Mouse (Mus musculus) embryonic facial prominence, embryonic 13.5 days (tissue): ENCODE data around the gene Tjp2. TPM values are rescaled to one million over a fixed set of nuclear protein-coding genes. Genes with fewer than 3 reads are reported as not detected.
A peak's percentile ranks its signal among the peaks of the same experiment; 100 is the strongest.

ENCODE experiments used
- ATAC-seq: fragments of 200-750 bp; cut with Nextera tagmentation; 2 replicates; pipeline ENCODE4 v1.8.0; 2017; ENCODE audit warnings: low read depth; ENCODE audit not compliant: insufficient number of reproducible peaks, insufficient read depth, low FRiP score, low TSS enrichment
- H3K27ac ChIP-seq: fragments of 300-500 bp; sonication (generic); 2 replicates; pipeline ENCODE4 v1.5.1; 2015; ENCODE audit warnings: moderate library complexity, mild to moderate bottlenecking, inconsistent platforms
- H3K27me3 ChIP-seq: fragments of 300-500 bp; sonication (generic); 2 replicates; pipeline ENCODE4 v1.6.1; 2015; ENCODE audit warnings: mild to moderate bottlenecking, inconsistent platforms
- H3K36me3 ChIP-seq: fragments of 300-500 bp; sonication (generic); 2 replicates; pipeline ENCODE4 v1.6.1; 2015; ENCODE audit warnings: mild to moderate bottlenecking, inconsistent platforms
- H3K4me1 ChIP-seq: fragments of 300-500 bp; sonication (generic); 2 replicates; pipeline ENCODE4 v1.6.1; 2015; ENCODE audit warnings: inconsistent platforms
- H3K4me2 ChIP-seq: fragments of 300-500 bp; sonication (generic); 2 replicates; pipeline ENCODE4 v1.6.1; 2015; ENCODE audit warnings: moderate library complexity, mild to moderate bottlenecking, inconsistent platforms
- H3K4me3 ChIP-seq: fragments of 300-500 bp; sonication (generic); 2 replicates; pipeline ENCODE4 v1.5.1; 2015; ENCODE audit warnings: mild to moderate bottlenecking, inconsistent platforms
- H3K9ac ChIP-seq: fragments of 300-500 bp; sonication (generic); 2 replicates; pipeline ENCODE4 v1.6.1; 2015; ENCODE audit warnings: mild to moderate bottlenecking, inconsistent platforms
- H3K9me3 ChIP-seq: fragments of 300-500 bp; sonication (generic); 2 replicates; pipeline ENCODE4 v1.6.1; 2016; ENCODE audit warnings: inconsistent platforms
- WGBS: fragments of 180-500 bp; shearing (Covaris S2); methylation state at CpG from one replicate; pipeline ENCODE4 v1.1.7; 2015; ENCODE audit warnings: mixed read lengths; 5-methylcytosine and 5-hydroxymethylcytosine counted together
- polyA plus RNA-seq: library from polyadenylated mRNA; unstranded; fragments of >200 nt; fragmentation: Nextera tagmentation; extraction: Ambion mirVana; gene quantifications from 2 replicates; pipeline ENCODE4 v1.2.1, GENCODE M21; 2015

Tjp2 gene
- 16.5 and 17.5 TPM in 2 replicates for polyA plus RNA-seq

- H3K36me3 ChIP-seq, result no peaks in the 10 kb centered on the region
- peaks cover 48% of the 10 kb centered on the region for H3K27me3 ChIP-seq
- under 1% methylated on average over 59 of the region's 59 CpGs for WGBS
- no peaks in the 10 kb centered on the region for H3K9me3 ChIP-seq
- peaks cover 20% of the 10 kb centered on the region for H3K4me1 ChIP-seq
- H3K4me3 ChIP-seq, result peak within 1 kb of the TSS; percentile 51
- H3K4me2 ChIP-seq, result peak within 1 kb of the TSS; percentile 83
- H3K27ac ChIP-seq, result peak within 1 kb of the TSS; percentile 41
- ATAC-seq, result peak; percentile 33; the same call in 1 of the 2 replicates
- H3K9ac ChIP-seq, result peak within 1 kb of the TSS; percentile 69
Measured at GRCm38 (mm10) chr19:24224500-24225304, at the start of gene Tjp2. TSS of gene Tjp2 (minus strand) at chr19:24225030.

GRCm38 (mm10) chr19:24274281-24274680 lies 49.5 kb upstream of the Tjp2 start:
- Histone ChIP-seq H3K4me2 (no peak overlapping the region), H3K9ac (no peak overlapping the region), H3K4me1 (peaks cover 13% of the 10 kb centered on the region), H3K27ac (no peak overlapping the region), H3K4me3 (no peak overlapping the region), H3K36me3 (peaks cover 15% of the 10 kb centered on the region; the same call in 1 of the 2 replicates), H3K9me3 (no peaks in the 10 kb centered on the region), H3K27me3 (no peaks in the 10 kb centered on the region)
- ATAC-seq, result no peak
- 88% methylated on average over 3 of the region's 3 CpGs for WGBS

- H3K4me2 ChIP-seq, result peak overlapping the region; percentile 42
- no peaks in the 10 kb centered on the region for H3K9me3 ChIP-seq
- H3K27ac ChIP-seq, result no peak overlapping the region
- peaks cover 12% of the 10 kb centered on the region; the same call in 1 of the 2 replicates for H3K4me1 ChIP-seq
- peak; percentile 73 for ATAC-seq
- 38% methylated on average over 16 of the region's 16 CpGs for WGBS
- H3K4me3 ChIP-seq, result 0 out of 2 replicates have a peak overlapping the region, but pooled peaks have one; percentile 8
- H3K27me3 ChIP-seq, result no peaks in the 10 kb centered on the region
- H3K9ac ChIP-seq, result peak overlapping the region; percentile 51; the same call in 1 of the 2 replicates
- peaks cover 19% of the 10 kb centered on the region for H3K36me3 ChIP-seq
Measured at GRCm38 (mm10) chr19:24271746-24272426, 47.1 kb upstream of the Tjp2 start.

- Histone ChIP-seq H3K27me3 (no peaks in the 10 kb centered on the region), H3K4me2 (peak overlapping the region; percentile 42), H3K4me1 (peaks cover 12% of the 10 kb centered on the region; the same call in 1 of the 2 replicates), H3K9ac (0 out of 2 replicates have a peak overlapping the region, but pooled peaks have one; percentile 32), H3K9me3 (no peaks in the 10 kb centered on the region), H3K27ac (no peak overlapping the region), H3K36me3 (peaks cover 24% of the 10 kb centered on the region), H3K4me3 (0 out of 2 replicates have a peak overlapping the region, but pooled peaks have one; percentile 8)
- peak; percentile 22; the same call in 1 of the 2 replicates for ATAC-seq
- WGBS, result 51% methylated on average over 7 of the region's 7 CpGs
Measured at GRCm38 (mm10) chr19:24271326-24271725, 46.5 kb upstream of the Tjp2 start.

GRCm38 (mm10) chr19:24268531-24268930 lies 43.7 kb upstream of the Tjp2 start:
- no peaks in the 10 kb centered on the region for H3K9me3 ChIP-seq
- H3K4me1 ChIP-seq, result peaks cover 12% of the 10 kb centered on the region; the same call in 1 of the 2 replicates
- 66% methylated on average over 4 of the region's 4 CpGs for WGBS
- peaks cover 39% of the 10 kb centered on the region for H3K36me3 ChIP-seq
- H3K27me3 ChIP-seq, result no peaks in the 10 kb centered on the region
- H3K4me3 ChIP-seq, result no peak overlapping the region
- H3K9ac ChIP-seq, result no peak overlapping the region
- no peak overlapping the region for H3K4me2 ChIP-seq
- no peak for ATAC-seq
- H3K27ac ChIP-seq, result no peak overlapping the region

- Histone ChIP-seq H3K4me3 (no peak overlapping the region), H3K4me2 (no peak overlapping the region), H3K27me3 (no peaks in the 10 kb centered on the region), H3K9ac (no peak overlapping the region), H3K9me3 (no peaks in the 10 kb centered on the region), H3K36me3 (peaks cover 48% of the 10 kb centered on the region), H3K27ac (no peak overlapping the region), H3K4me1 (peaks cover 7% of the 10 kb centered on the region)
- ATAC-seq, result no peak
- 86% methylated on average over 7 of the region's 7 CpGs for WGBS
Measured at GRCm38 (mm10) chr19:24266046-24266830, 41.4 kb upstream of the Tjp2 start.

- no peak overlapping the region for H3K4me3 ChIP-seq
- ATAC-seq, result no peak
- peaks cover 5% of the 10 kb centered on the region; the same call in 1 of the 2 replicates for H3K4me1 ChIP-seq
- 44% methylated on average over 7 of the region's 7 CpGs for WGBS
- no peak overlapping the region for H3K4me2 ChIP-seq
- H3K9me3 ChIP-seq, result no peaks in the 10 kb centered on the region
- peaks cover 54% of the 10 kb centered on the region for H3K36me3 ChIP-seq
- H3K27me3 ChIP-seq, result no peaks in the 10 kb centered on the region
- H3K27ac ChIP-seq, result no peak overlapping the region
- H3K9ac ChIP-seq, result no peak overlapping the region
Measured at GRCm38 (mm10) chr19:24264991-24265390, 40.2 kb upstream of the Tjp2 start.

- ATAC-seq, result no peak
- Histone ChIP-seq H3K27me3 (no peaks in the 10 kb centered on the region), H3K9me3 (no peaks in the 10 kb centered on the region), H3K4me3 (no peak overlapping the region), H3K27ac (no peak overlapping the region), H3K4me2 (no peak overlapping the region), H3K36me3 (peaks cover 54% of the 10 kb centered on the region), H3K4me1 (no peaks in the 10 kb centered on the region; the same call in 1 of the 2 replicates), H3K9ac (no peak overlapping the region)
- 84% methylated on average over 14 of the region's 14 CpGs for WGBS
Measured at GRCm38 (mm10) chr19:24262736-24263135, 37.9 kb upstream of the Tjp2 start.

GRCm38 (mm10) chr19:24259390-24260351 lies 34.8 kb upstream of the Tjp2 start:
- H3K27me3 ChIP-seq, result no peaks in the 10 kb centered on the region
- H3K27ac ChIP-seq, result no peak overlapping the region
- no peak for ATAC-seq
- no peaks in the 10 kb centered on the region; the same call in 1 of the 2 replicates for H3K4me1 ChIP-seq
- H3K4me2 ChIP-seq, result no peak overlapping the region
- 78% methylated on average over 12 of the region's 12 CpGs for WGBS
- H3K9me3 ChIP-seq, result no peaks in the 10 kb centered on the region
- H3K36me3 ChIP-seq, result peaks cover 31% of the 10 kb centered on the region; the same call in 1 of the 2 replicates
- no peak overlapping the region for H3K9ac ChIP-seq
- no peak overlapping the region for H3K4me3 ChIP-seq

- H3K36me3 ChIP-seq, result peaks cover 21% of the 10 kb centered on the region; the same call in 1 of the 2 replicates
- H3K4me1 ChIP-seq, result no peaks in the 10 kb centered on the region; the same call in 1 of the 2 replicates
- WGBS, result 82% methylated on average over 5 of the region's 5 CpGs
- H3K9ac ChIP-seq, result no peak overlapping the region
- no peaks in the 10 kb centered on the region for H3K27me3 ChIP-seq
- H3K4me3 ChIP-seq, result no peak overlapping the region
- no peak for ATAC-seq
- H3K27ac ChIP-seq, result no peak overlapping the region
- no peaks in the 10 kb centered on the region for H3K9me3 ChIP-seq
- H3K4me2 ChIP-seq, result no peak overlapping the region
Measured at GRCm38 (mm10) chr19:24258368-24258767, 33.5 kb upstream of the Tjp2 start.
